Mouse (Mus musculus): ENCODE data around the gene Ppp2r5a.
"Not testable (repeated sequence)": the region's sequence is repeated elsewhere in the genome, so short reads cannot be mapped to it uniquely, and the experiment has no call there.

Gene Ppp2r5a

DNA sequence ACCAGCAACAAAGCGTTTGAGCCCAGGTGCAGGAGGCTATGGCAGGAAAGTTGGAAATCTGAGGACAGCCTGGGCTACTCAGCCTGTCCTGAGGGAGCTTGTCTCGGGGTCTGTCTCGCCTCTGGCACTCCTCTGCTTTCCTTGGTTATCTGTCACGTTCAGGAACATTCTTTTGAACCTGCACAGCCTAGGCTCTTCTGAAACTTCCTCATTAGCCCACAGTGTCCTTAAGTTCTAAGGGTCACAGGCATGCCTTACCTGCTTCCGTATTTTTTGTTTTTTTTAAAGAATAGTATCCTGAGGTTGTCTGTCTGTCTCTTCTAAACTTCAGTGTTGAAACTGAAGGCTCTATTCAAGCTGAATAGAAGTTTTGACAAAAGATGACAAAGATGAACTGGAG, at the start of gene Ppp2r5a:
Gene Ppp2r5a, minus strand, starts transcription at position 199 of the 400 bp plus-strand sequence.
- DNase-seq (ENCODE audit: extremely low read depth, low read depth) = peak; percentile 69

DNA sequence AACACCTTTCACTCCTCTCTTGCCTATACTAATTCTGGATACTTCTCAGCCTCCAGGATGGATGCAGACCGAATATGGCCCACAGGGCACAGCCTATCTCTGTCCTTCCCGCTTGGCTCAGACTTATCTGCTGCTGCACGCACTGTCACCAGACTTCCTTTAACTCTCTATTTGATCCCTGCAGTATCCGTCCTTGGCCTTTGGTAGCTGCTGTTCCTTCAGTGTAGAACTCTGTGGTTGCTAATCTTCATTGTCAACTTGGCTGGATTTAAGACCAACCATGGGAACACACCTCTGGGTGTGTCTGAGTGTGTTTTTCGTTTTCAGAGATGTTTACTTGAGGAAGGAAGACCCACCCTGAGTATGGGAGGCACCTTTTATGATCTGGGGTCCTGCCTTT, 47.5 kb upstream of the Ppp2r5a start:
- DNase-seq (ENCODE audit: extremely low read depth, low read depth) = peak; percentile 96

GRCm38 (mm10) chr1:191449537-191449936, 46.5 kb upstream of the Ppp2r5a start:
- DNase-seq (ENCODE audit: extremely low read depth, low read depth) = no peak

- DNase-seq (ENCODE audit: extremely low read depth, low read depth) = no peak
Observed at GRCm38 (mm10) chr1:191447391-191448016, 44.4 kb upstream of the Ppp2r5a start.

GRCm38 (mm10) chr1:191446307-191446706, 43.2 kb upstream of the Ppp2r5a start:
- no peak for DNase-seq (ENCODE audit: extremely low read depth, low read depth)

DNA sequence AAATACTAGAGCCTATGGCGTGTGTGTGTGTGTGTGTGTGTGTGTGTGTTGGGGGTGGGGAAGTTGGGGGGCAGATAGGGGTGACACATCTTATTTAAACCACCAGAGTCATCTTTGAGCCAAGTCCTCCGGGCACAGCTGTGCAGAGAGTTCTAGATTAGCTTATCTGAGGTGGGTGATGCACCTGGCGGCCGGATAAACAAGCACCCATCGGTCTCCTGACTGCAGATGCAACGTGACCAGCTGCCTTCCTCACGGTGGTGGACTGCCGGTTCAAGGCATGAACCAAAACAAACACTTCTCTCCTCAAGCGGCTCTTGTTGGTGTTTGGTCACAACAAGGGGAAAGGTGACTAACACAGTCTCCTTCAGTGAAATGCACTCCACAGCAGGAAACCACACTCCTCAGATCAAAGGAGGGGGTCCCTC, 42.8 kb upstream of the Ppp2r5a start:
- DNase-seq (ENCODE audit: extremely low read depth, low read depth) = peak; percentile 49

DNA sequence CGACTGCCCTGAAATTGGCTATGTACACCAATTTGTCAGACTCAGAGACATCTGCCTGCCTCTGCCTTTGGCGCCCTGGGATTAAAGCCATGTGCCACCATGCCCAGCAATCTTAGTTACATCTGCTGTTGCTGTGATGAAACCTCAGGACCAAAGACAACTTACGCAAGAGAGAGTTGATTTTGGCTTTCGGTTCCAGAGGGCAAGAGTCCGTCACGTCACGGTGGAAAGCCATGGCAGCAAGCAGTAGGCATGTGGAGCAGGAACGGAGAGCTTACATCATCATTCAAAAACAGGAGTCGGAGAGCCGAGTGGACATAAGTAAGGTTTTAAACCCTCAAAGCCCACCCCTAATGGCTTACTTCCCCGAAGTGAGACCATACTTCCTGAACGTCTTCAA, 42.3 kb upstream of the Ppp2r5a start:
- no peak for DNase-seq (ENCODE audit: extremely low read depth, low read depth)

DNA sequence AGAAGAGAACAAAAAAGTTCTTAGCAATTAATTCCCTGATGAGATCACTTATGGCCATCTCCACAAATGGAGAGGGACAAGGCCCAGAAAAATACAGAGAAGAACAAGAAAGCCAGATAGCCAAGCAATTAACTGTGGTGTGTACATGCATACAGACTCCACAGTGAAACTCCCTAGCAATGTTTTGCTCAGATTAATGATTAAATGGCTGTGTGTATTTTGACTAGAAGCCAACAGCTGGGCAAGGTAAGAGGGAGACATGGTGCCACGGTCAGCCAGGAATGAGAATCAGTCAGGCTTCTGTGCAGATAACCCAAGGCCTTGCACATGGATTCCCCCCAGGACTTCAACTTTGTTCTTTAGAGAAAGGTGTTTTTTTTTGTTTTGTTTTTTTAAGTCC, 41.4 kb upstream of the Ppp2r5a start:
- no peak for DNase-seq (ENCODE audit: extremely low read depth, low read depth)

DNA sequence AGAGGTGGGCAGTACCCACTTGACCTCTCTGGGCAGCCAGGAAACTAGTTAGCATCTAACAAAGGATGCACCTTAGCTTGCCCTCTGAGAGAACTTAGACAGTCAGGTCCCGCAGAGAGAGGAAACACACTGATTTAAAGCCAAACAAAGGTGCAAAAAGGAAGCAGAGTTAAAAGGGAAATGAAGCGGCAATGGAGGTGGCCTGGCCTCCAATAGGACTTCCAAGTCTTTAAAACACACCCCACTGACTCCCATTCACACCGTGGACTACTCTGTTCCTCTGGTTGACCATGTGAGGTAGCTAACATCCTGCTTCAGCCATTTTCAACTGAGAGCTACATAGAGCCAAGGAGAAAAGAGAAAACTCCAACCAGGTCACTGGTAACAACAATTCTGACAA, 35.9 kb upstream of the Ppp2r5a start:
- no peak for DNase-seq (ENCODE audit: extremely low read depth, low read depth)

DNA sequence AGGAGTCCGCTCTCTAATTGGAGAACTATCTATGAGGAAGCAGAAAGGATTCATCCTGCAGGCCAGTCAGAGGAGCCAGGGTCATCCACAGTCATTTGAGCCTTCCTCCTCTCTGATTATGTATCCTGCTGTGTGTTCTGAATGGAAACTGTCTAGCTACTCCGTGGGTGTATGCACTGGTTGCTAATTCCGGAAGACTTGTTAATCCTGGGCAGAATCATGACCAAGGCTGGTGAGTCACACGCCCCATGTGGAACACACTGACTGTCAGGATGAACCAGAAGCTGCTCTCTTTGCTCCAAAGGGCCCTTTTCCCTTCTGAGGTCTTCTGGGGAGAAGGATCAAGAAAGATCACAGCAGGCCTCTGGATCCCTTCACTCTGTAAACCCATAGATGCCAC, 35.5 kb upstream of the Ppp2r5a start:
- DNase-seq (ENCODE audit: extremely low read depth, low read depth) = no peak

GRCm38 (mm10) chr1:191436647-191437046, 33.6 kb upstream of the Ppp2r5a start:
- DNase-seq (ENCODE audit: extremely low read depth, low read depth) = no peak

GRCm38 (mm10) chr1:191435359-191435758, 32.3 kb upstream of the Ppp2r5a start:
- DNase-seq (ENCODE audit: extremely low read depth, low read depth) = no peak

DNA sequence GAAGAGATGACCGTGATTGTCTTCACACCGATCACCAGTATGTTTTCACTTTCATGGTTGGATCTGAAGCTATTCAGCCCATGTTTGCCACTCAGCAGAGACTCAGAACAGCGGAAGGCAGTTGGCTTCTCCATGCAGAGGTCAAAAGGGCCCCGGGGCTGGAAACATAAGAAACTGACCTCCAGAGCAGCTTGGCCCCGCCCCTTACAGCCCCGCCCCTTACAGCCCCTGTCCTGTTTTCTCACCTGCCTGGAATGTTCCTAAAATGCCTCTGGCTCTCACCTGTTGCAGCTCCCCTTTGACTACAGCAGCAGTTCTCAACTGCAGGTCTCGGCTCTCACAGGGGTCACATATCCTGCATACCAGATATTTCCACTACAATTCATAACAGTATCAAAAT, 29.5 kb upstream of the Ppp2r5a start:
- no peak for DNase-seq (ENCODE audit: extremely low read depth, low read depth)

DNA sequence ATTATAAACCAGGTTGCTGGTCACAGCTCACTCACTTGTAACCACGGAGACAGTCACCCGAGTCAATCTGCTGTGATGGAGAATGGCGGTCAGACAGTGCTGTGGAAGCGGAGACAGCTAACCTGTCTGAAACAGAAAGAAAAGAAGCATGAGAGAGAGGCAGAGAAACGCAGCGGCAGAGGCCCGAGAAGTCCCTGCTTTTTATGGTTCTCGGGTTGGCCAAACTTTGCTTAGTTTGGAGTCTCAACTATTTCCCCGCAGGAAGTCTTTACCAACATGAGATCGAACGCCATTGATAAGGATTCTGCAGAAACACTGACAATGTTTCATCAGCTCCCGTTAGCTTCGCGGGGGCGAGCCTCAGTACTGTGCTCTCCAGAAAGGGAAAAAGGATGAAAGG, 29.0 kb upstream of the Ppp2r5a start:
- DNase-seq (ENCODE audit: extremely low read depth, low read depth) = no peak

GRCm38 (mm10) chr1:191430121-191430520, 27.0 kb upstream of the Ppp2r5a start:
- no peak for DNase-seq (ENCODE audit: extremely low read depth, low read depth)

- no peak for DNase-seq (ENCODE audit: extremely low read depth, low read depth)
Observed at GRCm38 (mm10) chr1:191425884-191426283, 22.8 kb upstream of the Ppp2r5a start.

DNA sequence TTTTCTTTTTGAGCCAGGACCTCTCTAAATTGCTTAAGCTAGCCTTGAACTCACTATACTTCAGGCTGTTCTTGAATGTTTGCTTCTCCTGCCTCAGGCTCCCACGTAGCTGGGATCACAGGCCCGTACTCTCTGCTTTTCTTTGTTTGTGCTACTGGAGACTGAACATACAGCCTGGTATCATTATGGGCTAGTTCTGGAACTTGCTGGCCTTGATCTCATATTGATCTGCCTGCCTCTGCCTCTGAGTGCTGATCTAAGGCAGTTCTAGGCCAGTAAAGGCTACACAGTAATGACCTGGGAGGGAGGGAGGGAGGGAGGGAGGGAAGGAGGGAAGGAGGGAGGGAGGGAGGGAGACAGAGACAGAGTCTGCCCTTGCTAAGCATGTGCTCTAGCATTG, 20.1 kb upstream of the Ppp2r5a start:
- no peak for DNase-seq (ENCODE audit: extremely low read depth, low read depth)

DNA sequence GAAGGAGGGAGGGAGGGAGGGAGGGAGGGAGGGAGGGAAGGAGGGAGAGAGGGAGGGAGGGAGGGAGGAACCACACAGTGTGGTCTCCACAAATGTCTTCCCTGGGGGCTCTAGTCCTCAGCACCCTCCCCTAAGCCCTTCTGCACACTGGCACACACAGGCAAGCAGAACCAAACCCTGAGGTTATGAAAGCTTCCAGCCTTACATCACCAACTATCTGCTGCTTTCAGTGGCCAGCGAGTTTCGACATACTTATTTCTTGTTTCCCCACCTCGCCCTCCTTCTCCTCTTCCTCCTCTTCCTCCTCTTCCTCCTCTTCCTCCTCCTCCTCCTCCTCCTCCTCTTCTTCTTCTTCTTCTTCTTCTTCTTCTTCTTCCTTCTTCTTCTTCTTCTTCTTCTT, 19.6 kb upstream of the Ppp2r5a start:
- not testable (repeated sequence) for DNase-seq (ENCODE audit: extremely low read depth, low read depth)

- no peak for DNase-seq (ENCODE audit: extremely low read depth, low read depth)
Observed at GRCm38 (mm10) chr1:191422164-191422563, 19.1 kb upstream of the Ppp2r5a start.

GRCm38 (mm10) chr1:191421426-191421999, 18.4 kb upstream of the Ppp2r5a start:
- no peak for DNase-seq (ENCODE audit: extremely low read depth, low read depth)

- DNase-seq (ENCODE audit: extremely low read depth, low read depth) = peak; percentile 51
Observed at GRCm38 (mm10) chr1:191420930-191421404, 17.9 kb upstream of the Ppp2r5a start.

DNA sequence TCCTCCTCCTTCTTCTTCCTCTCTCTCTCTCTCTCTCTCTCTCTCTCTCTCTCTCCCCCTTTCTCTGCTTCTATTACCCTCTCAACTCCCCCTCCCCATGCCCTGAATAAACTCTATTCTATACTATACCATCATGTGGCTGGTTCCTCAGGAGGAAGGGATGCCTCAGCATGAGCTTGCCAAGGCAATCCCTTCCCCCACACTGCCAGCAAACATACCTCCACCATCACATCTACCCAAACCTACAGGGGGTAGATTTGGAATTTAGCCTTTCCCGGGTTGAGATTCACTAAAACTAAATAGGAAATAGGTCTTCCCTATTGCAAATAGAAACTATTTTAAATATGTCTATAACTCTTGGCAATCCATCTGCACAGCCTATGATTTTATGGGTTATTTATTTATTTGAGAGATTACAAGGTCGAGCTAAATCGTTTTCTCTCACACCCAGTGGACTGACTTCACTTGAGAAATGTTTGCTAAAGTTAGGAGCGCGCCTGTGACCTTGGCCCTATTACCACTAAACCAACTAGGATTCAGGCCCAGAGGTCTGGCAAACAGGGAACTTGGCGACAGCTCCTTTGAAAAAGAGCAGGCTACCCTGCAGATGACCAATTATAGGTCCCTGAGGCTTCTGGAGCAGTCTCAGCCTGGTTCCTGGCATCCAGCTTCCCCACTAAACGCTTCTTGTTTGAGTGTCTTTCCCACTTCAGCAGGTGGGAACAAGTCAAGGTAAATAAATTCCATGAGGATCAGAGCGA, 17.1 kb upstream of the Ppp2r5a start:
- DNase-seq (ENCODE audit: extremely low read depth, low read depth) = no peak

- DNase-seq (ENCODE audit: extremely low read depth, low read depth) = no peak
Observed at GRCm38 (mm10) chr1:191419421-191419820, 16.3 kb upstream of the Ppp2r5a start.

Data from MEL-GATA-1-ER (cell line).